Mouse (Mus musculus): ENCODE data around the gene Mrpl46. TPM values are rescaled to one million over a fixed set of nuclear protein-coding genes. Genes with fewer than 3 reads are reported as not detected.

Gene Mrpl46
- 10 to 100 TPM; 29.2 to 29.7 TPM for total RNA-seq (2021)
- long read RNA-seq, transcript Mrpl46-201 (4 exons, 1,134 nt): major isoform, 19 of 20 reads
- long read RNA-seq, partial matches to known transcripts: 0 of 20 reads
- long read RNA-seq, other reads (novel, unspliced or antisense): 1 of 20 reads

DNA sequence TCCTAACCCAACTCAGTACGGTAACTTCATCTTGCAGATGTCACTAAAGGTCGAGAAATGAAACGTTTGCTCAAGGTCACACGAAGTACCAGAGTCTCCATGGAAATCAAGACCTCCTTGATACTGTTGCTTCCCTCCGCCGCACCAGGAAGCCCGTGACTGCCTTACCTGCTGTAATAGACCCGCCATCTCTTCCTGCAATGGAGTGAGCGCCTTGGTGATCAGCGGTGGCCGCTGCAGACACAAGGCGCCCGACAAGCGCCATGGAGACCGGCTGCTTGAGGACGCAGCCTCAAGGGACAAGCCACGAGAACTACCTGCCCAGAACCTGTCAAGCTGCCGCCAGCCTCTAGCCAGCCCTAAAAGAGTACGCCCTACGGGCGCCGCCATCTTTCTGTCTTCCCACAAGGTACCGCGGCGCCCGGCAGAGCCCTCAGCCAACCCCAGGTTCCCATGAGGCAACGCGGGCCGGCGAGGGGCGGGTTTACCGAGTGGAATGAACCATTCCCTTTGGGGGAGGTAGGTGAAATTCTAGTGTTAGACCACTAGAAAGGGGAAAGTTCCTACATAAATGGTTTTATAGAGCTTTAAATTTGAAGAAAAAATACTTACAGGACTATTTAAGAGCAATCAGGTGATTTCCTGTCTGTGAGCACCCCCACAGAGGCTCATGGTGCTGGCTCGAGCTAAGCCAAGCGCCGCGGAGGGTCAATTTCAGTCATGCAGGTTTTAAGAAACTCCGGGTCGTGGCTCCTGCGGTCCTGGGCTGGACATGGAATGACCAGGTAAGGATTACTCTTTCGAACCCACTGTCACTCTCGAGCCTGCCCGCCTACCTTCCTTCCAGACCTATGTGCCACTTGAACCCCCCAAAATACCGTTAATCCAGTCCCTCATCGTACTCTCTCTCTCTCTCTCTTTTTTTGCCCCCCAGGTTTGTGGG lies at the start of gene Mrpl46, which contains the start of gene Mrps11:
Mrpl46 (minus strand) TSS at position 893 of the 943 bp plus-strand sequence.
Mrps11 (plus strand) TSS at position 481 of the 943 bp plus-strand sequence.
- peak; percentile 78 to 87 for DNase-seq (ENCODE audit: low spot score in 2 of 2)

DNA sequence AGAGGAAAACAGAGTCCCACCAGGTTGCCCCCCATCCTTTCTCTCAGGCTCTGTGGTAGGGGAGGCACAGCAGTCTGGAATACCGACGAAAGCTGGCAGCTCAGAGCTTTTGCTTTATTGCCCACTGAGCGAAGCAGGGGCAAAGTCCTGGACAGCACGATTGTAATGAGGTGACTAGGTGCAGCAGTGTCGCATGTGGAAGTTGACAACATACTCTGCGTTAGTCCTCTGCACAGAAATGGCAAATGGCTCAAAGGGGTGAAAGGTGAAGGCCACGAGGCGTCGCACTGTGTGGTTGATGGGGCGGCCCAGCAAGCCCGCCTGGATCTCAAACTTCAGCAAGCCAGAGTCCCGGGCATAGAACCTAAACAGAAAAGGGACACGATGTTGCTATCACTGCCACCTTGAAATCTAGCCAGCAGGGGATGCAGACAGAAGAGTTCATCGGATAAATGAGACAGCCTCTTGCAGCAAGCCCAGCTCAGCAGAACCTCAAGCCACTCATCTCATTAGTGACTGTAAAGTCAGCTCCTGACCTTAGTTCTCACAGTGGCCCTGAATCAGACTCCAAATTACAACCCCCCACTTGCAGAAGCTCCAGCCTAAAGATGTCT lies 44.5 kb upstream of the Mrpl46 start:
- DNase-seq (ENCODE audit: low spot score in 2 of 2): no peak

DNA sequence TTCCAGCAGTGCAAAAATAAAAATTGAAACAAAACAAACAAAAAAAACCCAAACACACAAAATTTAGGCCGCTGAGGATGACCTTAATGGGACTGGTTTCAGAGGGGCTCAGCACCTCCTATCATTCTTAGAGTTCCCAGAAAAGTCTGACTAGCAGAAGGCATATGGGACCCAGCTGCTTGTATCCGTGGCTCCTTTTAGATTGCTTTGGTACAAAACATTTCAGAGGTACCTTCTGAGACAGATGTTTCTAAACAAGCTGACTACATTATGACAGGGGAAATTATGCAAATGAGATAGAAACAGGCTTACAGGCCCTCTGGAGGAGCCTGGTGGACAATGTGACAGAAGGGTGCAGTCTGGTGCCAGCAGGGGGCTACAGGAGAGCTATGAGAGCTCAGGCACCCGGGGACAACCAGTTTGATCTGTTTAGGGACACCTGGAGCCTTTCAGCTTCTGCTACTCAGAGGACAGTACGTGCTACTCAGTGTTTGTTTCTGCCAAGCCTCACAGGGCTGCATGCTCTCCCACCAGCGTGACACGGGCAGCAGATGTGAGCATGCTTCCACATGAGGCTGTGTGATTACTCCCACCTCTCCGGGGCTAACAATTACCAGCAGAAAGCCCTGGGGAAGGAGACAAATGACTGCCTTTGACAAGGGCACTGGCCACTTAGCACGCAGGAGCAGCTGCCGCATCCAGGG lies 43.5 kb upstream of the Mrpl46 start:
- DNase-seq (ENCODE audit: low spot score in 2 of 2): peak in 1 of 2 experiments; percentile 24

DNA sequence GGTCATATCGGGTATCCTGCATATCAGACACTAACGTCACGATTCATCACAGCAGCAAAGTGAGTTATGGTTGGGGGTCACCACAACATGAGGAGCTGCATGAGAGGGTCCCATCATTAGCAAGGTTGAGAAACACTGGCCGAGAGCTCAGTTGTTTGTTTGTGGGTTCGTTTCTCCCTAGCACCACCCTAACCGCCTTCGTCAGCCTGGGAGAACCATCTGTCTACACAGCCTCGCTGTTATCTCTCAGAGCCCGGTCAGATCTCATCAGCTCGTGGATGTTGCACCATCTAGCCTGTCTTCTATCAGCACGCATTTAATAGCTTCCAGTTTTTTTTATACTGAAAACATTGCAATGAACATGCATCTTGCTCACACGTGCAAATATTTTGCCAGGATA lies 35.0 kb upstream of the Mrpl46 start:
- DNase-seq (ENCODE audit: low spot score in 2 of 2): no peak

DNA sequence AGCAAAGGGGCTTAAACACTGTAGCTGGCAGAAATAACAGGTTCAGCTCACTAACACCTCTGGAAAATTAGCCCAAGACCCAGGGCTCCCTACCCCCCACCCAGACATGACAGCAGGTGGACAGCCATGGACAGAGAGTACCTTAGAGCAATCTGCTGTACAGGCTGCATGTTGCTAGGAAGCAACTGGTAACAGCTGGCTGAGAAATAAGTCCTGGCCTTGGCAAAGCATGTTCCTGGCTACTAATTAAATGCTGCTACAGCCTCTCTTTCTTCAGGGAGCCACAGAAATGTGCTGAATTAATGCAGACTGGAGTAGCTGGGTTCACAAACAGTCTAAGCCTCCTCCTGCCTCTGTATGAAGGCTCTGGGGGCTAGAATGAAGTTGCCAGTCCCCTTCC lies 31.4 kb upstream of the Mrpl46 start:
- no peak for DNase-seq (ENCODE audit: low spot score in 2 of 2)

DNA sequence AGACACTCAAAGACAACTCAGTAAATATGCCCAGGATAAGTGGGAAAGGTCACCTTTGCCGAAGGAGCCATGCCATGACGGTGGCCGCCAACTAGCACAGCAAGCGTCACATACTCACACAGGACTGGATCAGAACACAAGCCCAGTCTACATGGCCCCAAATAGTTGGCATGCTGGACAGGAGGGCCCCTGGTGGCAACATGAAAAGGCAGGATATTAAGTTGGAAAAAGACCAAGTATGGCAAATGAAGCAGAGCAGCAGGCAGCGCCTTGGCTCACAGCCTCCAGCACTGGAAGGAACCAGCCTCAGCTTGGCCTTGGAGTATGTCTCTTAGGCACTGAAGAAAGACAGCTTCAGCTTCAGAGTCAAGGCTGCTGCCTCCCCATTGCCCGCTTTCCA lies 30.5 kb upstream of the Mrpl46 start:
- DNase-seq (ENCODE audit: low spot score in 2 of 2): no peak

DNA sequence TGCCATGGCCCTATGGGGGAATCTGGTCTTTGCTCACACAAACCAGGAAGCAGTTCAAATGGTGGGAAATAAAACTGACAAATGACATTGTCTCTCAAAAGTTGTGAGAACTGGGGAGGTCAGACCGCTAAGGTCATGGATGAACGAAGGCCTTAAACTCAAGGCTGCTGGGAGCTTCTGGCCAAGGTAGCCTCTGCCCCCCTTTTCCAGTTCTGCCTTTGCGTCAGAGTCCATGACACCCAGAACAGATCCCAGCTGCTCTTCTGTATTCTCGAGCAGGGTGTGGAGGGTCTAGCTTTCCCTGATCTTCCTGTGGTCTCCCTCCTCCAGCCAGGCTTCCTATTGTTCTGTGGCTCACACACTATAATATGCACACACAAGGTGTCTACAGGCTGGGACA lies 23.9 kb upstream of the Mrpl46 start:
- no peak for DNase-seq (ENCODE audit: low spot score in 2 of 2)

DNA sequence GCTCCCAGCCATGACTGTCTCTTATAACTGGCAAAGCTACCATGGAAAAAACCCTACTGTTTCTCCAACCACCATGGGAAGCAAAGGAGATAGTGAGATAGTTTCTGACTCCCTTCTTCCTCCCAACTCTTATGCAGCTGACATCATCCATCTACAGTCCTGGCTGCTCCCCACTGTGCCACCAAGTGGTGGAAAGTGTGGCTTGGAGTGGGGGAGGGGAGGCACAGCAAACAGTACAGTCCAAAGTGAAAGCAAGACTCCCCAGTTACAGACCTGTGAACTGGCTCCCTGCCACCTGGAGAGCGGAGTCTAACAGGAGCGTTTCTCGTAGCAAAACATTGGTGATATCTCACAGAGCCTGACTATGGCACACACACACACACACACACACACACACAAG lies 20.5 kb upstream of the Mrpl46 start:
- DNase-seq (ENCODE audit: low spot score in 2 of 2): no peak

DNA sequence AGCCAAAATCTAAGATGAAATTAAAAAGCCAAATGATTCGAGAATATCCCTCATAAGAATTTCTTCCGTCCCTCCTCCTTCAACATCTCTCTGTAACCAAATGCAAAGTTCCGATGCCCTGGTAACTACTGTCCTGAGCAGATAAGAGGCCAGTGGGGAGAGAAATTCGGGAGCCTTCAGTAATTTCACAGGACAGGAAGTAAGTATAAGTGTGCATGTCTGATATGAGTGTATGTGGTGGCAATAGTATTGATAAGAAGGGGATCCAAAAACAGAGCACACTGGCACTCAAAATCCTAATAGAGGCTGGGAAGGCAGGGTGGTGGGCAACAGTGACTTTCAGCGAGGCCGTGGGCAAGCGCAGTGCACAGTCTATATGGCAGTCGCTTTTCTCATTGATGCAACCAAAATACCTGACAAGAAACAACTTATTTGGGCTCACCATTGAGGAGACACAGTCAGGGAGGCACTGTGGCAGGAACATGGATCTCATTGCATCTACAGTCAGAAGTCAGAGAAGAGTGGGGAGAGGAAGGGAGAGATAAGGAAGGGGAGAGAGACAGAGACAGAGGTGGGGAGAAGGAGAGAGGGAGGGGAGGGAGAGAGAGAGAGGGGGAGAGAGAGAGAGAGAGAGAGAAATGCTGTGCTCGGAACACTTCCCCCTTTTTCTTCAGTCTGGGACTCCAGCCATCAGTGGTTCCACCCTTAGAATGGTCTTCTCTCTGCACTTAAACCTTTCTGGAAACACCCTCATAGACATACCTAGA lies 16.6 kb upstream of the Mrpl46 start:
- no peak for DNase-seq (ENCODE audit: low spot score in 2 of 2)

DNA sequence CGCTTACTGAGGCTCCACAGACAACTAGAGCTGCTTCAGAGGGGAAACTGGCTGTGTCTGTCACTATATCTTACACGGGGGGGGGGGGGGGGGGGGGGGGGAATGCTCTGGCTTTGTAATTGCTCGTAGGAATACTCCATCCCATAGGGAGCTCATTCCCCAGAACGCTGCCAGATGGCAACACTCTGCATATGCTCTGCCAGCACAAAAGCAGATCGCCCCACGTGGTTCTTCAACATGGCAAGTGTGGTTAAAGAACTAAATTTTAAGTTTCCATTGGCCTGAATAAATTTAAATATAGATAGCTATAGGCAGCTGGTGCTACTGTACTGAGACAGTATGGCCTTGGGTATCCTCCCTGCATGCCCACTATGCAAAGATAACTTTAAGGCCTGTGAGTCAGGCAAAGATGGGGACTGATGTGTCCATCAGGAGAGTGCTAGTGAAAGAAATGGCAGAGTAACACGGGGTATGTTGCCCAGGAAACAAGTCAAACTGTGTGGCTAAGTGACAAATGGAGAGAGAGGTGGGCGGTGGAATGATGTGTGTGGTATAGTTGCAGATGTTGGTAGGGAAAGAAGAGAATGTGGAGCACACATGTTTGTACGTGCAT lies 14.6 kb upstream of the Mrpl46 start:
- peak; percentile 76 to 88 for DNase-seq (ENCODE audit: low spot score in 2 of 2)

DNA sequence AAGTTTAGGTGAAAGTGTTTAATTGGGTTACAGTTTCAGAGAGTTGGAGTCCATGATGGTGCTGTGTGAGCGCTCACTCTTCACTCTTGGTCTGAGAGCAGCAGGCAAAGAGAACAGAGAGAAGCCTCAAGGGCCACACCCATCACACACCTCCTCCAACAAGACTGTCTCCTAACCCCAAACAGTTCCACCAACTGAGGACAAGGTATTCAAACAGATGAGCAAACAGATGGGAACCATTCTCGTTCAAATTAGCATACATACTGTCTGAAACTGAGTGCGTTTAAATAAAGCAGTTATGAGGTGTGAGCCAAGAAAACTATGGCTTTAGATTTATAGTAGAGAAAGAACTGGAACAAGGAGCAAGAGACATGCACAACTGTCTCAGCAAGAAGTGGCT lies 13.3 kb upstream of the Mrpl46 start:
- no peak for DNase-seq (ENCODE audit: low spot score in 2 of 2)

DNA sequence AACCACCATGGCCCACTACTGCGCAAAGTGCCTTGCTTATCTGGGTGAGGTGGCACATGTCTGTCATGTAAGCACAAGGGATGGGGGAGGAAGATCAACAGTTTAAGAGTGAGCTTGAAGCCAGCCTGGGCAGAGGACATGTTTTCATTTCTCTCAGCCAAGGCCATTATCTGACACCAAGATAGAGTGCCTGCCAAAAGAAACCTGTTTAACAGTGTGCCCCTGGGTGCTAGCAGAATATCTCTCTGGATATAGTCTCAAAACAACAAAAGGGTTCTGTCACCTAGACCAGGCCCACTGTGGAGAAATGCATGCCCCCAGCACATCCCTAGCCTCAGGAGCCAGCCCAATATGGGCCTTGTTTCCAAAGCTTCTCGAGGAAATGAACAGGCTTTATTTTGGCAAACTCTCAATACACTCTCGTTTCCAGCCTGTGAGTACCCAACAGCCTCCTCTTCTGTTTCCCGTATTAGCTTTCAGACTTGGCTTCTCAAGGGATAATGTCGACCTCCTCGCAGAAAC lies 11.3 kb upstream of the Mrpl46 start:
- DNase-seq (ENCODE audit: low spot score in 2 of 2): no peak

DNA sequence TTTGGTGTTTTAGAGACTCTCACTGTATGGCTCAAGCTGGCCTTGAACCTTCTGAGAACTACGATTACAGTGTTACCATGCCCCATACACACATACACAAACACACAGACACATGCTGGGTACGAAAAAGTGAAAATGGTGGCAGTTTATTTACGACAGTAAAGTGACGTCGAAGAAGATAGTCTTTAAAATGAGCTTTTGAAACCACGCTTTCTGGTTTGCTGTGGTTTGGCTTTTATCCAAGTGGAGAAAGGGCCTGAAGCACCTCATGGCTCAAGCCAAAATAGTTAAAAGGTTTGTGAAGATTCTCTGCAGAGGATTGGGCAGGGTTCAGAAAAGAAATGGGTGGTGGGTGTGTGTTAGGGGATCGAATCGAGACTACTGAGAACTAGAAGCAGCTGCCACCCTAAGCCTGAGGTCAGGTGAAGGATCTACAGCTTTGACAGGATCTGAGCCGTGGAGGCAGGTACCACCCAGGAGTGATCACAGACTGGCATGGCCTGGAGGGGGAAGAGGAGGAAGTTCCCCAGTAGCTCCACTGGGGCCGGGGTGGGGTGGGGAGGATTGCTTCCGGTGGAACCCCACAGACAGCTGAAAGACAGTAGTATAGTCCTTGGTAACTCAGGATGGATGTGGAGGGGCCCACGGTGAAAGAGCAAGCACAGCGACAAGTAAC lies 10.7 kb upstream of the Mrpl46 start:
- DNase-seq (ENCODE audit: low spot score in 2 of 2): no peak

DNA sequence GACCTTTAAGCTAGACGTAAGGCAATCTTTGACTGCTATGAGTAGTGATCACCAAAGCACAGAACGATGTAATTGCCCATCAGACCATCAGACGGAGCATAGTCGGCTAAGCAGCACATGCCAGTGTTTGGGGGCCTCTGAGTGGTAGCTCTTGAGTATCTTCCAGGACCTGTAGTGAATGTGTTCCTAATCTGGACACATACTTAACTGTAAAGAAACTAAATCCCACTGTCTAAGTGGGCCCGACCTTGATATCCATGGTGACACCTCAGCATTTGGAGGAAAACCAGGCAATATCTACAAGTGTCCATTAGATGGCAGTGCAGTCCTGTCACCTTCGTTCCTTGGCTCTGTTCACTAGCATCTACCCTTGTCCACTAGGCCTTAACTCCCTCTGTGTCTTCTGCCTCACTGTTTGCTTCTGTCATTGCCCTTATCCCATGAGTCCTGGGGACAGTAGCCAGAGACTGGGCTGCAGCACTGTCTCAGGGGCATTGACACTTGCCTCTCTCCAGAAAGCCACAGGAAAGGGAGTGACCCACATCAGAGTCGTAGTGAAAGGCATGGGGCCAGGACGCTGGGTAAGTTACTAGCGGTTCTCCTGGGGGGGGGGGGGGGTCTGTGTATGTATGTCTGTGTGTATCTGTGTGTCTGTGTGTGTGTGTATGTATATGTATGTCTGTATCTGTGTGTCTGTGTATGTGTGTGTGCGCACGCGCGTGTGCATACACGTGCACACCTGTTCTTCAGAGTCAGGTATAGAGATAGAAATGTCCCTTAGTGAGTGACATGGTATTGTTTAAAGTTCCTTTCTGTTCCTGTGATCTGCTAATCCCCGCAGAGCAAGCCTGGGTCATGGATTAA lies 8.3 kb upstream of the Mrpl46 start:
- DNase-seq (ENCODE audit: low spot score in 2 of 2): peak; percentile 42 to 82

DNA sequence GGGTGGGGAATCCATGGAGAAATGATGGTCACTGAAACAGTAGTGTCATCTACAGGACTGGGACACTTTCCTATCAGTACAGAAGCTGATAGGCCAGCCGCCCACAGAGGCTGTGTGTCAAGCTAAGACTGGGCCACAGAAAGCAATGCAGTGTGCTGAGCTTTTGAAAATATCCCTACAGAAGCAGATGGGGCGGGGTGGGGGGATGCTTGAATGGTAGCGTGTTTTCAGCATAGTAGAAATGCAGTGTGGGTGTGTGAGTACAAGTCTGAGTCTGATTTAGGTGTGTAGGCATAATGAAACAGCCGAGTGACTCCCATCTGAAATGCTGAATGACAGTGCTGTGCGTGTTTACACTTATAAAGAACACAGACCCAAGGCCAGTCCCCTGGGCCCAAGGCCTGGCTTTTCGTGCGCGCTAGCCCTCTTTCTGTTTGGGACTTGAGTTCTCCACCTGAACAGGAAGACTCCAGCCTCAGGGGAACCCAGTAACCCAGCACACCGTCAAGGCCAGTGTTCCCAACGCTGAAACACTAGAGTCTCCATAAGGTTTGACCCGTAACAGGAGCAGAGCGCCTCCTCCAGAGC lies 4.6 kb upstream of the Mrpl46 start:
- peak; percentile 47 to 87 for DNase-seq (ENCODE audit: low spot score in 2 of 2)

DNA sequence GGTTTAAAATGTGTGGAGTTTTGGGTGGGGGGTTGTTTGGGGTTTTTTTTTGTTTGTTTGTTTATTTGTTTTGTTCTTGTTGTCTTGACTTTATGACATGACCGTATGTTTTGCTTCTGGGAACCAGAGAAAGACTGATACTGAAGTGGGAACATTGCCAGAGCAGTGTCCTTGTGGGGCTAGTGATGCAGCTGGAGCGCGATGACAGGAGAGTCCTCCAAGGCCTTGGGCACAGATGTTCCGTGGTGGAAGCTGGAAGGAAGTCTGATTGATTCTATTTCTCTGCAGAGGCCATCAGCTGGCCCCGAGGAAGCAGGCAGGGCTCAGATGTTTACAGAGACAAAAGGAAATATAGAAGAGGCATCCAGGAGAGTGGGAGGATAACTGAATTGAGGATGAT lies 2.6 kb upstream of the Mrpl46 start:
- no peak for DNase-seq (ENCODE audit: low spot score in 2 of 2)

DNA sequence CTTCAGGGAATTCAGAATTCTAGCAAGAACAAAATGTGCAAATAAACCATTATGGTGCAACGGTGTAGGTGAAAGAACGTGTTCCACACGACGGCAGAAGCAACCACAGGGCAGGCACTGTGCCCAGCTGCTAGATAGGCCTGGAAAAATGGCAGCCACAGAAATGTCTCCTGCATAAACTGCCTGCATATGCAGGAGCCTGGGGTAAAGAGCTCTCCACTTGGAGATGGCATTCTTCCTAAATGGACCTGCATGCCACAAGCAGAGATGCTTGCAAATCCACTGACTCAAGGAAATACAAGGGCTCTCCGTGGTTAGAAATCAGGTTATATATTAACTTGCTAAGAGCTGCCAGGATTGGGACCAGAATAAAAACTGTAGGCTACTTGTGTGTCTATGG lies 4.6 kb downstream of the Mrpl46 start:
- DNase-seq (ENCODE audit: low spot score in 2 of 2): no peak

DNA sequence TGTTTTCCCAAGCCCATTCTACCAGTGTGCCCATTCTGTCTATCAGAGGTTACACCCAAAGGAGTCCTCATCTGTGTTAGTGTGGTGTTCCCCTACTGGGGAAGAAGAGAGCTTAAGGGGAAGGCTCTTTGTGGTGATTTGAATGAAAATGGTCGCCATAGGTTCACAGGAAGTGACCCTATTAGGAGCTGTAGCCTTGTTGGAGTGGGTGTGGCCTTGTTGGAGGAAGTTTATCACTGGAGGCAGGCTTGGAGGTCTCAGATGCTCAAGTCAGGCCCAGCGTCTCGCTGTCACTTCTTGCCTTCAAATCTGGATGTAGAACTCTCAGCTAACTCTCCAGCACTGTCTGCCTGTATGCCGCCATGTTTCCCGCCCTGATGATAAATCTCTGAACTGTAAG lies 12.4 kb downstream of the Mrpl46 start:
- no peak for DNase-seq (ENCODE audit: low spot score in 2 of 2)
